Mouse (Mus musculus): ENCODE data around the gene Zfp622. TPM values are rescaled to one million over a fixed set of nuclear protein-coding genes. Genes with fewer than 3 reads are reported as not detected.
A peak's percentile ranks its signal among the peaks of the same experiment; 100 is the strongest.

Gene Zfp622
- polyA plus RNA-seq, 1 experiment from 2014 or later: 44.3 TPM

- H3K4me2 ChIP-seq (replicated peaks): no peak overlapping the region
- no peak overlapping the region for H3K9ac ChIP-seq
- no peak for ATAC-seq (ENCODE audit: low FRiP score)
- H3K4me3 ChIP-seq: no peak overlapping the region
- no peaks in the 10 kb centered on the region for H3K4me1 ChIP-seq
- no peaks in the 10 kb centered on the region for H3K36me3 ChIP-seq
- 81% methylated on average over 9 of the region's 9 CpGs for WGBS
- H3K27ac ChIP-seq: no peak overlapping the region
- H3K27me3 ChIP-seq: no peaks in the 10 kb centered on the region
- no peaks in the 10 kb centered on the region for H3K9me3 ChIP-seq (replicated peaks)
These were observed 34.5 kb upstream of the Zfp622 start for GRCm38 (mm10) chr15:25949696-25950095.

- Histone ChIP-seq H3K4me2 (replicated peaks) (no peak overlapping the region), H3K27me3 (no peaks in the 10 kb centered on the region), H3K9ac (no peak overlapping the region), H3K36me3 (no peaks in the 10 kb centered on the region), H3K9me3 (replicated peaks) (no peaks in the 10 kb centered on the region), H3K4me1 (no peaks in the 10 kb centered on the region), H3K4me3 (no peak overlapping the region), H3K27ac (no peak overlapping the region)
- 79% methylated on average over 5 of the region's 5 CpGs for WGBS
- ATAC-seq (ENCODE audit: low FRiP score): no peak
These were observed 33.6 kb upstream of the Zfp622 start for GRCm38 (mm10) chr15:25950584-25950983.

- WGBS: 80% methylated on average over 4 of the region's 4 CpGs
- Histone ChIP-seq H3K36me3 (no peaks in the 10 kb centered on the region), H3K27me3 (no peaks in the 10 kb centered on the region), H3K4me3 (no peak overlapping the region), H3K4me1 (no peaks in the 10 kb centered on the region), H3K9ac (no peak overlapping the region), H3K9me3 (replicated peaks) (no peaks in the 10 kb centered on the region), H3K4me2 (replicated peaks) (no peak overlapping the region), H3K27ac (no peak overlapping the region)
- no peak for ATAC-seq (ENCODE audit: low FRiP score)
These were observed 33.1 kb upstream of the Zfp622 start for GRCm38 (mm10) chr15:25951037-25951436.

GRCm38 (mm10) chr15:25956001-25956400, 28.2 kb upstream of the Zfp622 start:
- Histone ChIP-seq H3K36me3 (no peaks in the 10 kb centered on the region), H3K27ac (no peak overlapping the region), H3K4me3 (no peak overlapping the region), H3K4me1 (no peaks in the 10 kb centered on the region), H3K9ac (no peak overlapping the region), H3K4me2 (replicated peaks) (no peak overlapping the region), H3K27me3 (no peaks in the 10 kb centered on the region), H3K9me3 (replicated peaks) (no peaks in the 10 kb centered on the region)
- WGBS: 83% methylated on average over 5 of the region's 5 CpGs
- no peak for ATAC-seq (ENCODE audit: low FRiP score)

GRCm38 (mm10) chr15:25956422-25957117, 27.6 kb upstream of the Zfp622 start:
- Histone ChIP-seq H3K36me3 (no peaks in the 10 kb centered on the region), H3K9ac (no peak overlapping the region), H3K4me1 (no peaks in the 10 kb centered on the region), H3K27me3 (no peaks in the 10 kb centered on the region), H3K4me3 (no peak overlapping the region), H3K27ac (no peak overlapping the region), H3K4me2 (replicated peaks) (no peak overlapping the region), H3K9me3 (replicated peaks) (no peaks in the 10 kb centered on the region)
- WGBS: 55% methylated on average over 11 of the region's 11 CpGs
- ATAC-seq (ENCODE audit: low FRiP score): no peak

GRCm38 (mm10) chr15:25957651-25958050, 26.5 kb upstream of the Zfp622 start:
- WGBS: 85% methylated on average over 10 of the region's 10 CpGs
- ATAC-seq (ENCODE audit: low FRiP score): no peak
- Histone ChIP-seq H3K27me3 (no peaks in the 10 kb centered on the region), H3K9me3 (replicated peaks) (no peaks in the 10 kb centered on the region), H3K36me3 (no peaks in the 10 kb centered on the region), H3K4me3 (no peak overlapping the region), H3K9ac (no peak overlapping the region), H3K27ac (no peak overlapping the region), H3K4me2 (replicated peaks) (no peak overlapping the region), H3K4me1 (no peaks in the 10 kb centered on the region)

GRCm38 (mm10) chr15:25959375-25959774, 24.8 kb upstream of the Zfp622 start:
- no peaks in the 10 kb centered on the region for H3K9me3 ChIP-seq (replicated peaks)
- H3K4me3 ChIP-seq: no peak overlapping the region
- no peaks in the 10 kb centered on the region for H3K4me1 ChIP-seq
- no peak overlapping the region for H3K27ac ChIP-seq
- H3K9ac ChIP-seq: no peak overlapping the region
- WGBS: 40% methylated on average over 5 of the region's 5 CpGs
- no peaks in the 10 kb centered on the region for H3K27me3 ChIP-seq
- H3K4me2 ChIP-seq (replicated peaks): no peak overlapping the region
- ATAC-seq (ENCODE audit: low FRiP score): peak; percentile 71; the same call in 1 of the 2 replicates
- no peaks in the 10 kb centered on the region for H3K36me3 ChIP-seq

- ATAC-seq (ENCODE audit: low FRiP score): no peak
- Histone ChIP-seq H3K4me2 (replicated peaks) (no peak overlapping the region), H3K4me1 (no peaks in the 10 kb centered on the region), H3K9me3 (replicated peaks) (no peaks in the 10 kb centered on the region), H3K27ac (no peak overlapping the region), H3K27me3 (no peaks in the 10 kb centered on the region), H3K9ac (no peak overlapping the region), H3K4me3 (no peak overlapping the region), H3K36me3 (no peaks in the 10 kb centered on the region)
- 87% methylated on average over 5 of the region's 5 CpGs for WGBS
These were observed 23.9 kb upstream of the Zfp622 start for GRCm38 (mm10) chr15:25960231-25960630.

- H3K27me3 ChIP-seq: no peaks in the 10 kb centered on the region
- H3K4me3 ChIP-seq: no peak overlapping the region
- ATAC-seq (ENCODE audit: low FRiP score): no peak
- no peak overlapping the region for H3K27ac ChIP-seq
- no peaks in the 10 kb centered on the region for H3K9me3 ChIP-seq (replicated peaks)
- no peak overlapping the region for H3K4me2 ChIP-seq (replicated peaks)
- no peaks in the 10 kb centered on the region for H3K4me1 ChIP-seq
- no peak overlapping the region for H3K9ac ChIP-seq
- H3K36me3 ChIP-seq: no peaks in the 10 kb centered on the region
- 80% methylated on average over 6 of the region's 6 CpGs for WGBS
These were observed 17.9 kb upstream of the Zfp622 start for GRCm38 (mm10) chr15:25966220-25966774.

GRCm38 (mm10) chr15:25971596-25971995, 12.6 kb upstream of the Zfp622 start:
- Histone ChIP-seq H3K9me3 (replicated peaks) (no peaks in the 10 kb centered on the region), H3K4me3 (no peak overlapping the region), H3K4me1 (no peaks in the 10 kb centered on the region), H3K4me2 (replicated peaks) (no peak overlapping the region), H3K27me3 (no peaks in the 10 kb centered on the region), H3K27ac (no peak overlapping the region), H3K36me3 (no peaks in the 10 kb centered on the region), H3K9ac (no peak overlapping the region)
- 88% methylated on average over 9 of the region's 9 CpGs for WGBS
- ATAC-seq (ENCODE audit: low FRiP score): no peak

GRCm38 (mm10) chr15:25972758-25973157, 11.4 kb upstream of the Zfp622 start:
- Histone ChIP-seq H3K4me2 (replicated peaks) (no peak overlapping the region), H3K9me3 (replicated peaks) (no peaks in the 10 kb centered on the region), H3K4me1 (no peaks in the 10 kb centered on the region), H3K36me3 (no peaks in the 10 kb centered on the region), H3K4me3 (no peak overlapping the region), H3K27me3 (no peaks in the 10 kb centered on the region), H3K27ac (no peak overlapping the region), H3K9ac (no peak overlapping the region)
- ATAC-seq (ENCODE audit: low FRiP score): no peak
- 90% methylated on average over 5 of the region's 5 CpGs for WGBS

GRCm38 (mm10) chr15:25974352-25974751, 9.8 kb upstream of the Zfp622 start:
- Histone ChIP-seq H3K4me3 (no peak overlapping the region), H3K27me3 (no peaks in the 10 kb centered on the region), H3K4me1 (no peaks in the 10 kb centered on the region), H3K9ac (no peak overlapping the region), H3K27ac (no peak overlapping the region), H3K4me2 (replicated peaks) (no peak overlapping the region), H3K36me3 (no peaks in the 10 kb centered on the region), H3K9me3 (replicated peaks) (no peaks in the 10 kb centered on the region)
- no peak for ATAC-seq (ENCODE audit: low FRiP score)
- 88% methylated on average over 4 of the region's 4 CpGs for WGBS

- no peak overlapping the region for H3K4me2 ChIP-seq (replicated peaks)
- 81% methylated on average over 6 of the region's 6 CpGs for WGBS
- H3K9me3 ChIP-seq (replicated peaks): no peaks in the 10 kb centered on the region
- no peaks in the 10 kb centered on the region for H3K4me1 ChIP-seq
- H3K4me3 ChIP-seq: no peak overlapping the region
- H3K27ac ChIP-seq: no peak overlapping the region
- ATAC-seq (ENCODE audit: low FRiP score): no peak
- H3K36me3 ChIP-seq: no peaks in the 10 kb centered on the region
- no peak overlapping the region for H3K9ac ChIP-seq
- H3K27me3 ChIP-seq: no peaks in the 10 kb centered on the region
These were observed 8.4 kb upstream of the Zfp622 start for GRCm38 (mm10) chr15:25975810-25976209.

Data from hindbrain, embryonic 12.5 days (tissue).